Mouse (Mus musculus) cerebellum, adult 8-10 months (tissue): ENCODE data around the gene Sprr2e.

Source experiments
- DNase-seq: peaks from one replicate; pipeline ENCODE4 v3.0.0; 2022

Gene Sprr2e

GRCm38 (mm10) chr3:92351843-92352242, at the start of gene Sprr2e:
Gene Sprr2e (plus strand): TSS chr3:92352143.
- no peak for DNase-seq

- no peak for DNase-seq
Observed at GRCm38 (mm10) chr3:92307406-92307805, 44.5 kb upstream of the Sprr2e start.

DNA sequence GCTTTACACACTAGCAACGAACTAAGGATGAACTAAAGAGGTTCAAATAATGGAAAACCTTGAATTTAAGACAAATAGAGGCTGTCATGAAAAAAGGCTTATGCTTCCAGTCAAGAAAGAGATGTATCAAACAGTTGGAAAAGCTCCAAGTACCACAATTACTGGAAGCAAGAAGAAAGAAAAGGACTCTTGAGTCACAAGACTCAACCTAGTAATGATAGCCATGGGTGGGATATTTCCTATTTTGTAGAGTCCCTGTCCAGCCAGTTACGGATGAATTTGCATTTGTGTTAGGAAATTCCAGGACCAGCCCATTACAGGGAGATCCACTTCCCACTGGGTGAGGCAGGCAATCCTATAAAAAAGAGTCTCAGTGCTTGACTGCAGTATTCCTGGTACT, 35.6 kb upstream of the Sprr2e start, which contains the start of gene Sprr2b:
TSS of gene Sprr2b (plus strand) at position 301 of the 400 bp plus-strand sequence.
- no peak for DNase-seq

DNA sequence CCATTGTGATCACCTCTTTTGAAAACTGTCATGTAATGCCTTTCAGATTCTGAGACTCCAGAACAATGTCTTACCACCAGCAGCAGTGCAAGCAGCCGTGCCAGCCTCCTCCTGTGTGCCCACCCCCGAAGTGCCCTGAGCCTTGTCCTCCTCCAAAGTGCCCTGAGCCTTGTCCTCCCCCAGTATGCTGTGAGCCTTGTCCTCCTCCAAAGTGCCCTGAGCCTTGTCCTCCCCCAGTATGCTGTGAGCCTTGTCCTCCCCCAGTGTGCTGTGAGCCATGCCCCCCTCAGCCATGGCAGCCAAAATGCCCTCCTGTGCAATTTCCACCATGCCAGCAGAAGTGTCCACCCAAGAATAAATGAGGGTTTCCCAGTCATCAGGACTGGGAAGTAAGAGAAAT, 34.6 kb upstream of the Sprr2e start:
- no peak for DNase-seq

GRCm38 (mm10) chr3:92336278-92336677, 15.7 kb upstream of the Sprr2e start:
- DNase-seq = no peak

- no peak for DNase-seq
Observed at GRCm38 (mm10) chr3:92338840-92339239, 13.1 kb upstream of the Sprr2e start, which contains the start of gene Sprr2d. Gene Sprr2d (plus strand): TSS chr3:92339140.

GRCm38 (mm10) chr3:92361619-92362018, 9.7 kb downstream of the Sprr2e start:
- no peak for DNase-seq

- DNase-seq = no peak
Observed at GRCm38 (mm10) chr3:92364887-92365286, 12.9 kb downstream of the Sprr2e start, which contains the start of gene Sprr2f. Gene Sprr2f (plus strand): TSS chr3:92365187.

- no peak for DNase-seq
Observed at GRCm38 (mm10) chr3:92373613-92374012, 21.7 kb downstream of the Sprr2e start.

- DNase-seq = no peak
Observed at GRCm38 (mm10) chr3:92385385-92385784, 33.4 kb downstream of the Sprr2e start, which contains the start of gene Sprr2h. Gene Sprr2h (plus strand): TSS chr3:92385685.

- DNase-seq = no peak
Observed at GRCm38 (mm10) chr3:92394301-92394700, 42.4 kb downstream of the Sprr2e start.
